Mouse (Mus musculus) kidney, postnatal 25 days (tissue): ENCODE data around the gene Efcab7.
A peak's percentile ranks its signal among the peaks of the same experiment; 100 is the strongest.

ENCODE experiments used
- DNase-seq, 2 experiments: peaks; one replicate each; pipeline ENCODE4 v3.0.0; 2021; ENCODE audit warnings: mixed read lengths in 2 of 2

Efcab7 gene

DNA sequence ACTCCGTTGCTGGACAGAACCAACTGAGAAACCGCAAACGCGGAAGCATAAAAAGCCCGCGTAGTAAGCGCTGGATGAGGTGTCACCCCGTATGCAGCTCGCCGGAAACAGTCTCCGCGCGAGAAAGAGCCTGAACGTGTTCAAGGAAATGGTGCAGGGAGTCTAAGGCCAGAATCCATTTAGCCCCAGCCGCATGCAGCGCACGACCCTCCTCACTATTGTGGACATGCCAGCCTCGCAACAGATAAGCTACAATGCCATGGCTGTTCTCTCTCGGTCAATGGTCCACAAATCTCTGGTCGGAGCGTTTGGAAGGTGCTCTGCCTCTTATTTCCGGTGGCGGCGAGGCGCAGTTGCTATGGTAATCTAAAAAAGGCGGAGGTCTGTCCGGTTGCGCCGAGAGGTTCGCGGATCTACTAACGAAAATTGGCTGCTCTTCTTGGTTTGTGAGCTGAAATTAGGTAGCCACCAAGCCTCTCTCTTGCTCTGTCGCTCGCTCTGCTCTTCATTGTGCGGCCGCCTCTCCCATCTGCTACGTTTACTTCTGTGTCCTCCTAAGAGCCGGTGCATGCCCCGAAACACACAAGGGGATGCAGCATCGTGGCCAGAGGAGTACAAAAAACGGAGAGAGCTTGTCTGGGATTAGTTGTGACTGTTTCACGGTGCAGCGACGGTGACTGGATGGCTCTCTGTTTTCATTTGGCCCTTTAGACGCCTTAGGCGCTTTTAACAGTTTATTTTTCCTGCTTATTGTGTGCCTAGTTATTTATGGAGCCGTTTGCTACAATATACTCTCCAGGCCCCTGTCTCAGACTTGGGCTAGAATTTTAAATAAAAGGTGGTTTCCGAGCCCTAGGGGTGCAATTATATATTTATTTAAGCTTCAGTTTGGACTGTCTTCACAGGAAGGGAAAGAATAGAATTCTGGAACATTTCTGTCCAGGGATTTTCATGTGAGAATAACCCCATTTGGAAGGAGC is at the start of gene Efcab7:
Gene Efcab7, plus strand, starts transcription at position 105 of the 980 bp plus-strand sequence.
- peak; percentile 84 to 89 for DNase-seq

DNA sequence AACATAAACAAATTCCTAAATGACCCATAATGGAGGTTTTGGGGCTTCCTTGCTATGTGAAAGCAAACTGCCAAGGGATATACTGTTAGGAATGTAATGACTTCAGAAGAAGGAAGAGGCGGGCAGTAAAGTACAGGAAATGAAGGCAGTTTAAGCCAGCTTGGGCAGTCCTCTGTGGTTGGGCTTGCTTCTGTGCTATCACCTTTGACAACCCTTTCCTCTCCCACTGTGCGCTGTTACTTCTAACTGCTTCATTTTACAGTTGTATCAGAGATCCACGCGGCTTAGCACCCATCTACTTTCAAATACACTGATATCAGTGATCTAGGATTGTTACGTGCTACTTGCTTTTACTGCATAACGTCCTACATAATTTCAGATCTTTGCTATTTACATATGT is 36.6 kb upstream of the Efcab7 start:
- no peak for DNase-seq

DNA sequence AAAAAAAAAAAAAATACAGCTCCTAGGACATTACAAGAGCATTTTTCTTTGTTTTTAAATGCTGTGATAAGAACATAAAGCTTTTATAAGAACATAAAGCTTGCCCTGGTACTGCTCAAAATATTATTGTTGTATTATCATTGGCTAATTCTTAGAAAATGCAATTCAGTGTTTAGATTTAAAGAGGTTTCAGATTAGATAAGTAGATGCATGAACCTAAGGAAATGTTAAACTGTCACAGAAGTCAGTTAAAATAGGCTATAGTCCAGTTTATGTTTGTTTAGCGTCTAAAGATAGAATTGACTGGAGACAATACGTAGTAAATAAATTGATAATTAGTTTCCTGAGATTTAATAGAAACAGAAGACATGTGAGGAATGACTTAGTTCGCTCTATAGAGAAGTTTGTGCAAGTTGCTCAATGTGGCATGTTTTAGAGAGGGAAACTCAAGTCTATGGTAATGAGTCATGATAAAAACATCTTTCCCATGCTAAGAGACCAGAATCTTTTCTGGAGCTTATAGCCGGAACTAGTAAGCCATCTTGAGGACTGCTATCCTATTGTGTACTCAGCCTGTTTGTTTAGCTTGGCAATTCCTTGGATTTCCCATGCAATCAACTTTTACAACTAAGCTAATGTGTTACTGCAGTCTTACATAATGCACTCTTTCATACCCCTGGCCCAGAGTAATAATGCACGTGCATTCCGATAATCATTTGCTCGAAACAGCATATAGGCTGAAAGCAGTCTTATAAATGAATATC is 12.1 kb upstream of the Efcab7 start:
- no peak for DNase-seq

DNA sequence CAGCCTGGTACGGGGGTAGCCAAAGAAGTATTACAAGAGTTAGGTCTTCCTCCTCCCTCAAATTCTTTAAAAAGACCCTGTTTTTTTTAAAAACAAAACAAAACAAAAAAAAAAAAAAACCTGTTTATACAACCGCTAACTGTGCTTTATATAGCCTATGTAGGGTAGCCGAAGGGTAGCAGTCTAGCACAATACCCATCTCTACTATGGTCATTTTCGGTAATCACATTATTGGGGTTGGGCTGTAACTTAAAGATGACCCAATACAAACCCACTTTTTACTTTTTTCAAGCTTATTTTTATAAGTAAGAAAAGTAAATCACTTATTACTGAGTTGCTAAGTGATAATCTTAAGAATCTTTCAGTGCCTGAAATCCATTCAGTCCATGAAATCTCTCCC is 661 bp upstream of the Efcab7 start:
- DNase-seq = no peak

DNA sequence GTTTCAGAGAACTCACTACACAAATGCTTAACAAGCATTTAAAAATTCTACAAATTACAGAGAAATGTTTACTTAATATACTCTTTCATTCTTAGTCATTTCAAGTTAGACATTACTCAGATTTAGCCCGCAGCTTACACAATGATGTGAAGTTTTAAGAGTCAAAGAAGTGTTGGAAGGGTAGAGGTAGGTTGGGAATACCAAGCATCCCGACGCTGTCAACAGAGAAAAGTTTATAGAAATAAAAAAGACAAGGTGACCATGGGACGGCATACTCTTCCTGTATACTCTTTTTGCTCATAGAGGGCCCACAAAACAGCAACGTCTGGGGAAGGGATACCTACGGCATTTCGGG is 282 bp upstream of the Efcab7 start:
- no peak for DNase-seq

DNA sequence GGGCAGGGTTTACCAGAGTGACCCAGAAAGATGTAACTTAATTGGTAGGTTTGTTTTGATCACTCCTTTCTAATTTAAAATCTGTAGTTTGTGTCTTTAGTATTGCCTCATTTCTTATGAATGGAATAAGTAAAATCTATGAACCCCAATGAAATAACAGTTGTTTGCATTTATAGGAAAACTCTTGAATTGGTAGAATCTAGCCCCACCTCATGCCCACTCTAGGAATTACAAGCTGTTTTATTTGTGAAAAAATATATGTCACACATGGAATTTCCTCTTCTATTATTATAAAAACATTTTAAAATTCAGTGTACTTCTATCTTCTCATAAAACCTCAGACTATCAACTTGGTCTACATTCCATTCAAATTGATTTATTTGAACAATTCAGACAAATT is 52.9 kb downstream of the Efcab7 start:
- DNase-seq = peak in 1 of 2 experiments; percentile 42

DNA sequence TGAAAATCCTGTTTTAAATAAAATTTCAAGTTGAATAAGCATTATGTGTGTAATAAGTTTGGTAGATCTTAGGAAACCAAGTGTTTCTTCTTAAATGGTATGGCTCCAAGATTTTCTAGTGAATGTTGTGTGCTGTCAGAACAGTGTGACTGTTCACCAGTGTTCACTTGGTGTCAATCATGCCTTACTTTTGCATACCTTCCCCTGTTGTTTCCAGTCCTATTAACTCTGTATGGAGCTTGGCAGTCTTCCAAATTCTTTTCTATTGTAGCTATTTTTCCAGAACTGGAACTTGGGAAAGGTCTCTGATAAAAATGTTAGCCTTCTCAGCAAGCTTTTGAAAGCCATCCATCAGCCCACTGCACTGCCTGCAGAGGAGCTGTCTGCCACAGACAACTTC is 53.4 kb downstream of the Efcab7 start:
- DNase-seq = no peak

DNA sequence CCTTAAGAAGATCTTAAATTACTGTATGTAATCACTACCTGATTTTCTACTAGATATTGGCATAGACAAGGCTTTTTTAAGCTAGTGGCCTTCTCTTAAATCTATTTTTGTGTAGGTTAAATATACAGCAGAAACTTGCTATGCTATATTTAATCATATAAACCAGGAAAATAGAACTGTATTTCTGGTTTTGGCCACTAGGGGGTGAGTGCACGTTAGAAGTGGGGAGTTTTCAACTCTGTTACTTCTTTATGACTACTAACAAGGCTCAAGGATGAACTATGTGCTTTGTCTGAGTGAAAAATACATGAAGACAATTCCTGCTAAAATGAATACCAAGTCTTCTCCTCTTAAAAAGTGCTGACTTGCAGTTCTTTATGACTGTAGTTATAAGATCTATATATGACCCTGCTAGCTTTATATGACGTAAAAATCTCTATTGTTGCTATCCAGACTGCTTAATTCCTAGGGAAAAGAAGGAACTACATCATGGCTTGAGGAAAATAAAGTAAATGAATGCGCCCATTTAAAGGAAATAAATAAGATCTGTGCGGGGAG is 85.0 kb downstream of the Efcab7 start:
- no peak for DNase-seq

DNA sequence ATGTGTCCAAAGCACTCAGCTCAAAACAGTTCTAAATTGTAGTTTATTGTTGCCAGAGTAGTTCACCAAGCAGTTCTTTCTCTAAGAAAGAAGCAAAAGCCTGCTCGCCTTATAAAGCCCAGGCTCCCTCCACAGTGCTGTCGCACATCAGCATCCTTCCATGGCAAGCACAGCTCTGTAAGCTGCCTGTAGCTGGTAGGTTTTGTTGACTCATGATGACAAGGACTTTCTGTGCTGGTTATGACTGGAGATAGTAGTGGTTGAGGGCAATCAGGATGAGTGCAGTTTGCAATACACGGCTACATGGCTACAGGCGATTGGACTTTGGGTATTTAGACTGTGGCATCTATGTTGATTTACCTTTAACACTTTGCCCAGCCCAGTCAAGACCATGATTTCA is 97.4 kb downstream of the Efcab7 start:
- DNase-seq = no peak

DNA sequence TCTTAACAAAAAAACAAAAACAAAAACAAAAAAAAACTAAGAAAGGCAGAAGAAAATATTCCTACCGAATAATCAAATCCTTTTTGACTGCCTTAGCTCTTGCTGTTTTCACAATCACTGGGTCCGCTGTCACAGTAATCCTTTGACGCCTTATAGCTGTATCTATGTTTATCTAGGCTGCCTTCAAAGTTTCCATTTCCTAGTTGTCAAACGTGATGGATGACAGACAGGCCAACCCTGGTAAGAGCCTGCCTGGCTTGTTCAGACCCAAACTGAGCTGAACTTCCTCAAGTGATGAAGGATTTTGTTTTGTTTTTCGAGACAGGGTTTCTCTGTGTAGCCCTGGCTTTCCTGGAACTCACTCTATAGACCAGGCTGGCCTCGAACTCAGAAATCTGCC is 99.5 kb downstream of the Efcab7 start:
- DNase-seq = no peak

DNA sequence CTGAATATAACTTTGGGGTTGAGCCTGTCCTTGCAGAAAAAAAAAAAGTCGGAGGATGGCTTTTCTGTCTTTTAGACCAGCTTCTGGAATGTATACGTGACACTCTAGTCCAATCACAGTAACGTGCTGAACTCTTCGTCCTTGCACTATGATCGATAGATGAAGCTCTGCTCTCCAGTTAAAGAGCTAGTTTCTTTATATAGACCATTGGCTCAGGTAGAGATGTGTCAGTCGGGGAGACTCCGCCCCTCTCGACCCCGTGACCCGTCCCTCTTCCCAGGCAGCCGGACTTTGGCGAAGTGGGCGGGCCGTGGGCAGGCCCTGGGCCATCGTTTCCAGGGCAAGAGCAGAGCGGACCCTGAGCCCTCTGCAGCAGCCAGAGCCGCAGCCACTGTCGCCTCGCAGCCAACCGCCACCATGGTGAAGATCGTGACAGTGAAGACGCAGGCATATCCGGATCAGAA is 100.2 kb downstream of the Efcab7 start, which contains the start of gene Pgm1:
Gene Pgm1, plus strand, starts transcription at position 266 of the 464 bp plus-strand sequence.
- peak; percentile 95 to 97 for DNase-seq

DNA sequence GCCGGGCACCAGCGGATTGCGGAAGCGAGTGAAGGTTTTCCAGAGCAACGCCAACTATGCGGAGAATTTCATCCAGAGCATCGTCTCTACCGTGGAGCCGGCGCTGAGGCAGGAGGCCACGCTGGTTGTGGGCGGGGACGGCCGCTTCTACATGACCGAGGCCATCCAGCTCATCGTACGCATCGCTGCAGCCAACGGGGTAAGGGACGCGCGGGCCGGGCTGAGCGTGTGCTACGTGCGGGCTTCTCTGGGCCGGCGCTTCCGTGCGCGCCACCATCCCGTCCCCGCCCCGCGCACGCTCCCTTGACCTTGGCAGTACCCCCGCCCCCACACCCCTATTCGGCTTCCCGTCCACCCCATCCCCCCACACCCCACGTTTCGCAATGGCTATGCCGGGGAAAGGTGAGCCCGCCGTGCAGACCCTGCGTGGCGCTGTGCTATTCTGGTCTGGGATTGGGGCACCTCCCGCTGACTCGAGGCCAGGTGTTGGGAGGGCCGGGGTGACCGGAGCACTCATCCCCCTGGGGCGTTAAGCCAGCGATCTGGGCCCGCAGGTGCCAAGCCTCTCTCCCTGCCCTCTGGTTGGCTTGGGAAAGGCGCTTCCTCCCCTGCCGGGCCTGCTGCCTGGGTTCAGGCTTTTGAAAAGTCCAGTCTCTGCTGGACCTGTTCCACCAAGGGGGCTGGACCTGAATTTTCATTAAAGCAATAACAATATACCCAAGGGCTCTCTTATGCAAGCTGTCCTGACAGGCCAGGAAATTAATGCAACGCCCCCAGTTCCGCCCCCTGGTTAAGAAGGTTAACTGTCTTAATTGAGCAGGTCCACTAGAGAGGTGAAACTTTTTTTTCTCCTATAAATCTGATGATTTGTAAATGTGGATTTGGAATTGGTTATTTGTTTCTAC is 100.9 kb downstream of the Efcab7 start, which contains the start of gene Itgb3bp:
Gene Itgb3bp, minus strand, starts transcription at position 201 of the 905 bp plus-strand sequence.
- peak; percentile 86 to 93 for DNase-seq

DNA sequence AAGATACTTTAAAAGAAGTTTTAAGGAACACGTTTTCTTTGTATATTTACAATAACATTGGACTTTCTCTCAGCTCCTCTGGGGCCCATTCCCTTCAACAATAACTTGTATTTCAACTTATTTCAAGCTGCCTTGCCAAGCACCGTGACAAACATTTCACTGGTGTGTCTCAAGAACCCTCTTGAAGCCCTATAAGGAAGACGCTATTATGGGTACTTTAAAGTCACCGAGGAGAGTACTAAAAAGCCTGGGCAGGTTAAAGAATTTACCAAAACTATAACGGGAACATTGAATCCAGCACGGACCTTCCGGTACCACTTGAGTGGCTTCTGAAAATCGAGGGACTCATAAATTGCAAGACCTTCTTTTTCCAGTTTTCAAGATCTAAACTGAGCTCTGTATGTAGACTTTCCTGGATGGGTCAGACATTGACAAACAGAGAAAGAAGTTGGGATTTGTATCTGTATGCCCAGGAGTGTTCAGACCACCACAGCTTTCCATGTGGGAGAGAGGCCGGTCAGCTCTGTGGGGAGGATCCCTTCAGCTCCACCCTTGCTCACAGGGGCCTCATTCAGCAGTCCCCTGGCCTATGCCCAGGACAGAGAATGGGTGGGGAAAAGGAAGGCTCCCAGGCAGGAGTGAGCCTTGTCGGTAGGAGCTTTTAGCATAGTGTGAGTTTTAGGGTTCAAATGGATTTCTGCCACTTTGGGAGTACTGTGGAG is 101.7 kb downstream of the Efcab7 start:
- peak in 1 of 2 experiments; percentile 56 for DNase-seq

DNA sequence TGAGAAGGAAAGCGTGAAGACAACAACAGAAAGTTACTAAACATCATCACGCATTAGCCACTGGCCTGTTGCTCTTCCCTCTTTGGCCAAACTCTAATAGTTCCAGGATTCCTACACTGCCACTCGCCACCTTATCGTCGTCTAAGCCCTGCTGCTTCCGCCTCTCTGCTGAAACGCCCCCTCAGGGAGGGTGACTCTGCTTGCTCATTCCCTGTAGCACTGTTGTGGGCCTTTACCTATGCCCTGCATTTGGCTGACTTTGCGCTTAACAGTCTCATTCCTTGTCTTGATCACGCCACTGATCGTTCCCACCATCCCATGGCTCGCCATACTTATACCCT is 102.2 kb downstream of the Efcab7 start:
- no peak for DNase-seq

DNA sequence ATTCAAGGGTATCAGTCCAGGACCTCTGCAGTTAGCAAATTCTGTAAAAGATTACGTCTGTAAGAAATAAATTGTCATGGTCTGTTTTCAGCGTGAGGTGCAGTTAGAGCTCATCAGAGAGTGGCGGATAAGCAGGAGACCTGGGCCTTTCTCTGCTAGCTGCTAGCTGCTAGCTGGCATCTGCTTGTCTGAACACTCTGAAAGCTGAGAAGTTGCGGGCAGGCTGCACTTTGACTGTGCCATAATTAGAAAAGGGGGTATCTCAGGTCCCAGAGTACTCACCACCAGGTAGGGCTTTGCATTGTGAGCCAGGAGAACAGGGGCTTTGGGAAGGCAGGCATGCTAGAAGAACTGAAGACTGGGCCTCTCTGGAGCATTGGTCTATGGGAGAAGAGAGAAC is 102.8 kb downstream of the Efcab7 start:
- no peak for DNase-seq

DNA sequence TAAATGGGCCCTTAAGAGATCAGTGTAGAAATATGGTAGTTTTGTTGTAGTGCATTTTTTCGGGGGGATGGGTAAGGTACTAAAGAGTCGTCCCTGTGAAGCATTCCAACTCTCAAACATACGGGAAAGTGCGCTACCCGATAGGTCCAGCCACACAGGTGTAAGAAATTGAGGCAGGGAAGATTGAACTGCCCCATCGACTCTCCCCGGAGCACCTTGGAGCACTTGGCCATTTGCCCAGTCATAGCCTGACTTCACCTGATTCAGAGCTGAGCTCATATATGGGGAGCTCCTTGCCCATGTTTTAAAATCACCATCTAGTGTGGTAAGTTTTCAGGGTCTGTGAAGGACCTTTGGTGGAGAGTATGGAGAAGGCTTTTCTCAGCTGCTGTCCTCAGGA is 105.9 kb downstream of the Efcab7 start:
- DNase-seq = peak; percentile 60 to 61

DNA sequence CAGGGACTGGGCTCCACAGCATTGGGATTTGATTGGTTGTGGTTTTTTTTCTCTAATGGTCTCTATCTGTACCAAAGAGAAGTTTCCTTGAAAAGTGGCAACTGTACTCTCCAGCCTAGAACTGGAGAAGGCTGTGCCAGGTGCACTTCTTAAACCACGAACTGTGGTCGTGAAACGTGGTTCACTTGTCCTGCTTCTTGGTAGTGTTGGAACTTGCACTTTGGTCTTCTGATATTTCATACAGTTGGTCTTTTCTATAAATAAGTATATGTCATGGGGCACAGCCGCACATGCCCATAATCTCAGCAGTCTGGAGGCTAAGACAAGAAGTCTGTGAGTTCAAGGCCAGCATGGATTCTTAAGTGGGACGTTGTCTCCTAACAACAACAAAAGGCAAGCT is 107.3 kb downstream of the Efcab7 start:
- DNase-seq = no peak

DNA sequence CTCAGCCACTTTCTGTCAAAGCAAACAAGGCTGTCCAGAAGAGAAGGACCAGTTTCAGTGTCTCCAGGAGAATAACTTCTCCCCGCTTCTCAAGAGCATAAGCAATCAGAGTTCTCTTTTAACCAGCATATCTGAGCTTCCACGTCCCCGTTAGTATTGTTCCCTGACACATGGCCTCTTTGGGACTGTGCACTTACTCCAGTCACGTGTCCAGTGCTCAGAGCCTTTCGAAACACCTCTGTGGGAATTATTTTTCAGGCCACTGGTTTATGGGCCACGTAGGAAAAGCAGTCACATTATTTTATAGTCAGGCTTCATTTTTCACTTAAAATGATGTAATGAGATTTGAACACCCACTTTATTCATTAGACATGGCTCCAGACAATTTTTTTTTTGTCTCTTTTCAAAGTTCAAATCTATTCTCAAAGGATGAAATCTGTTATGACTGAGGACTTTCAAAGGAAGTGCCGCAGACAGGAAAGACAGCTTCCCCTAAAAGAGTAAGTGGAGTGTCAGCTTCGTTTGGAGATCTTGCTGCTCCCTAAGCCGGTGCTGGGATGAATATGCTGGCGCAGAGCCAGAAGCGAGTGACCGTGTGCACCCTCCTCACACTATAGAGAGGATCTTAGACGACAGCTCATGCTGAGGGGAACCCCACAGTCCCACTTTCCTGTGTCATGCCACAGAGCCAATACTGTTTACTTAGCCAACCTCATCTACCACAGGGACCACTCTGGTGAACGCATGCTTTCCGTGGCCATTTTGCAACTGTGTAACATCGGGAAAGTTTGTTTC is 110.9 kb downstream of the Efcab7 start:
- DNase-seq = no peak

DNA sequence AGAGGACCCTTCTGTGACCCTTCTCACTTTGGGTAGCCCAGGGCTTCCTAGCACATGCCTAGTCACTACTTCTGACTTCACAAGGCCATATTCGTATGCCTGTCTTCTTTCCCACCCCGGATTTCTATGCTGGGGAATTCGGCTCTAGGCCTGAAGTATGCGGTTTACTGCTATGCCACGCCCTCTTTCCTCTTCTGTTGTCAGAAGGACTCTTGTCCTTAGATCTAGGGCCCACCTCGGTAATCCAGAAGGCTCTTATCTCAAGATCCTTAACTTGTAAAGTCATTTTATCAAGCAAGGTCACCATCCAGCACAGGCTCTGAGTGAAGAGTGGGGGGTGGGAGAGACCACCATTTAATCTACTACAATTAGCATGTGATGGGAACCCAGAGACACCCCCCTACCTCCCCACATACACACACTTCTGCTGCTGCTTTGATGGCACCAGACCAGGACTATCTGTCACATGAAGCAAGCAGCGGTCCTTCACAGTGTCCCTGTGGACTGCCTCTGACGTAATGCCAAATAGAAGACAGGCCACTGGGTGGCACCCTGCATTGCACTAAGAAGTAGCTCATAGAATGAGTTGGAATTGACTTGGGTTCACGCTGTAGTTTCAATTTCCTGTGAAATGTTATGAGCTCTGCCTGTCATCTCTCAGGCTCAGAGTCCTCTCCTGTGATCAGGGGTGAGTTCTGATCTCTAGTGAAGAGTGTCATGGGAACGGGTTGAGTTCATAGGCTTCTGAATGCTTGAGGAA is 112.8 kb downstream of the Efcab7 start:
- peak; percentile 40 to 67 for DNase-seq

DNA sequence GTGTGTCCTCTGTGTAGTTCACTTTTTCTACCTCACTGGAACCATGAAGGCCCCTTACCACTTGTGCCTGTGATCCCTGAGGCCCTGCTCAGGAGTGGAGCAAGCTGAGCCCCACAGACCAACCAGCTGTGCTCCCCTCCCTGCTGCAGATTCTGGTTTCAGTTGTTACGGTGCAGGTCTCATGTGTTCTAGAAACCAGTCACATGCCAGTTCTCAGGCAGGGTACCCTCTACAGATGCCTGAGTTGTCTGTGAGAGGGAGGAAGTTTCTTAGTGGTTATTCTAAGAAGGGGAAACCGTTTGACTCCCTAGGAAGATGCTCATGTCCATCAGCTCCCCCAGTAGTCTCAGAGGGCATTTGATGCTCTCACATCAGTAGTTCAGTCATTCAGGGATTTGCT is 115.6 kb downstream of the Efcab7 start:
- no peak for DNase-seq
